Mouse (Mus musculus): ENCODE measurements around the gene Serpina1f. TPM values are rescaled to one million over a fixed set of nuclear protein-coding genes. Genes with fewer than 3 reads are reported as not detected.

The Serpina1f gene
- polyA plus RNA-seq, 1 experiment from 2014 or later, result not detected

DNA sequence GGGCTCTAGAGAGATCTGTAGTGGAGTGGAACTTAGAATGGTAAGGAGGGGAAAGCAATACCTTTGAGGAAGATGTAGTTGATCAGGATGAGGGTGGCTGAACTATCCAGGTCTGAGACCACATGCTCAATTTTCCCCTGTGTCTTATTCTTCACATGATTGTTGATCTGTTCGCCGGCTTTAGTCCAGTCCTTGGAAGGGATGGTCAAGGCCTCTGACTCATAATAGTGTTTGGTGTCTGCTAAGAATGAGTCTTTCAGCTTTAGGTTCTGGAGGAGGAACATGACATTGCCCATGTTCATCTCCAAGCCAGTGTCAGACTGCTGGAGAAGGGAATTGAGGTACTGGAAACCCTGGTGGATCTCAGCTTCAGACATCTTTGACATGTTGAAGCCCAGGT is 41.5 kb downstream of the Serpina1f start:
- no peak for ATAC-seq (ENCODE audit: low FRiP score, low TSS enrichment)
- no peaks in the 10 kb centered on the region for H3K4me1 ChIP-seq (replicated peaks; ENCODE audit: control insufficient read depth, insufficient read depth)
- no peak for DNase-seq (ENCODE audit: low spot score)
- H3K9me3 ChIP-seq (ENCODE audit: control insufficient read depth, low read length), result no peaks in the 10 kb centered on the region
- H3K9ac ChIP-seq (ENCODE audit: low read length), result no peak overlapping the region
- 94% methylated on average over 2 of the region's 2 CpGs for WGBS
- no peak overlapping the region for H3K27ac ChIP-seq (replicated peaks)
- H3K27me3 ChIP-seq (ENCODE audit: control insufficient read depth, insufficient read depth, low read length), result no peaks in the 10 kb centered on the region
- TF ChIP-seq EP300 (optimal IDR thresholded peaks at IDR 0.05), result no peak
- TF ChIP-seq CTCF (IDR thresholded peaks at IDR 0.05; ENCODE audit: low read depth), result no peak
- H3K4me3 ChIP-seq (ENCODE audit: low read depth, low read length), result no peak overlapping the region
- H3K4me2 ChIP-seq (replicated peaks; ENCODE audit: low read depth), result no peak overlapping the region
- no peaks in the 10 kb centered on the region for H3K36me3 ChIP-seq (ENCODE audit: control insufficient read depth, insufficient read depth, low read length)

GRCm38 (mm10) chr12:103646314-103646713 is 49.0 kb downstream of the Serpina1f start:
- 67% methylated on average over 2 of the region's 2 CpGs for WGBS
- Histone ChIP-seq H3K4me2 (replicated peaks; ENCODE audit: low read depth) (no peak overlapping the region), H3K4me3 (ENCODE audit: low read depth, low read length) (no peak overlapping the region), H3K9me3 (ENCODE audit: control insufficient read depth, low read length) (no peaks in the 10 kb centered on the region), H3K27ac (replicated peaks) (no peak overlapping the region), H3K4me1 (replicated peaks; ENCODE audit: control insufficient read depth, insufficient read depth) (no peaks in the 10 kb centered on the region), H3K9ac (ENCODE audit: low read length) (no peak overlapping the region), H3K36me3 (ENCODE audit: control insufficient read depth, insufficient read depth, low read length) (no peaks in the 10 kb centered on the region), H3K27me3 (ENCODE audit: control insufficient read depth, insufficient read depth, low read length) (no peaks in the 10 kb centered on the region)
- TF ChIP-seq EP300 (optimal IDR thresholded peaks at IDR 0.05), result no peak
- TF ChIP-seq CTCF (IDR thresholded peaks at IDR 0.05; ENCODE audit: low read depth), result no peak
- ATAC-seq (ENCODE audit: low FRiP score, low TSS enrichment) (no peak), DNase-seq (ENCODE audit: low spot score) (no peak)

DNA sequence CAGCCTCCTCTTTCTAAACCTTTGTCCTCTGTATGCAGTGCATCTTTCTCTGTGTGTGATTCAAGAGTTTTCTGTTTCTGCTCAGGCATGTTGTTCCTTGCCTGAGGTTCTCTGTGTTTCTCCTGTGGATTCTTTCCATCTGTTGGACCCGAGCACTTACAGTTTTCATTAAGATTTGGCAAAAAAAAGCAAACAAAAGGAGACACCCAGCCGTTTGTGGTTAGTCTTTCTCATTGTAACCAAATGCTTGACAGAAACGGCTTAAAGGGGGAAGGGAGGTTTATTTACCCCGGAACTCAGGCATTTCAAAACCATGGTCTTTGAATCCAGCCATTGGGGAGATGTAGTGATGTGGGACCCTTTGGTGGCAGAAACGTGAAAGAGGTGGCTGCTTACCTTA is 50.7 kb downstream of the Serpina1f start:
- H3K9me3 ChIP-seq (ENCODE audit: control insufficient read depth, low read length), result no peaks in the 10 kb centered on the region
- H3K27ac ChIP-seq (replicated peaks), result no peak overlapping the region
- H3K4me3 ChIP-seq (ENCODE audit: low read depth, low read length), result no peak overlapping the region
- WGBS, result 18% methylated on average over 5 of the region's 5 CpGs
- ATAC-seq (ENCODE audit: low FRiP score, low TSS enrichment) (no peak), DNase-seq (ENCODE audit: low spot score) (no peak)
- TF ChIP-seq CTCF (IDR thresholded peaks at IDR 0.05; ENCODE audit: low read depth) (no peak), EP300 (optimal IDR thresholded peaks at IDR 0.05) (no peak)
- no peak overlapping the region for H3K9ac ChIP-seq (ENCODE audit: low read length)
- H3K36me3 ChIP-seq (ENCODE audit: control insufficient read depth, insufficient read depth, low read length), result no peaks in the 10 kb centered on the region
- no peaks in the 10 kb centered on the region for H3K4me1 ChIP-seq (replicated peaks; ENCODE audit: control insufficient read depth, insufficient read depth)
- no peaks in the 10 kb centered on the region for H3K27me3 ChIP-seq (ENCODE audit: control insufficient read depth, insufficient read depth, low read length)
- no peak overlapping the region for H3K4me2 ChIP-seq (replicated peaks; ENCODE audit: low read depth)

GRCm38 (mm10) chr12:103643818-103644217 is 51.5 kb downstream of the Serpina1f start:
- Histone ChIP-seq H3K9ac (ENCODE audit: low read length) (no peak overlapping the region), H3K27me3 (ENCODE audit: control insufficient read depth, insufficient read depth, low read length) (no peaks in the 10 kb centered on the region), H3K4me2 (replicated peaks; ENCODE audit: low read depth) (no peak overlapping the region), H3K36me3 (ENCODE audit: control insufficient read depth, insufficient read depth, low read length) (no peaks in the 10 kb centered on the region), H3K27ac (replicated peaks) (no peak overlapping the region), H3K9me3 (ENCODE audit: control insufficient read depth, low read length) (no peaks in the 10 kb centered on the region), H3K4me3 (ENCODE audit: low read depth, low read length) (no peak overlapping the region), H3K4me1 (replicated peaks; ENCODE audit: control insufficient read depth, insufficient read depth) (no peaks in the 10 kb centered on the region)
- DNase-seq (ENCODE audit: low spot score), result no peak
- TF ChIP-seq CTCF (IDR thresholded peaks at IDR 0.05; ENCODE audit: low read depth), result no peak
- no peak for TF ChIP-seq EP300 (optimal IDR thresholded peaks at IDR 0.05)
- ATAC-seq (ENCODE audit: low FRiP score, low TSS enrichment), result no peak
- WGBS, result 73% methylated on average over 3 of the region's 3 CpGs

DNA sequence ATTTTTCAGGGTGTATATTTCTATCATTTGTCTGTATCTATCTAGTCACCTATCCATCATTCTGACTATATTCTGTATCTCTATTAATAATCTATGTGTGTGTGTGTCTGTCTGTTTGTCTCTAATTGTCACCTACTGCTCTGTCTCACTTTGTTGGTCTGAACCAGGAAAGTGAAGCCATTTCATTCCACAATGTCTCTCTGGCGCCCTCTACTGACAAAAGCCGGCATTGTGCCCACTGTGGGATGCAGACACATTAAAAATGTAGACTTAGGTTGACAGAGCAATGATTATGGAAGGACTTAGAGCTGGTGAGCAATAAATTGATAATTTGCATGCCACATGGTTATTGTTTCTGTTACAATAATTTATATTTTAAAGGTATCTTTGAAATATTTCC is 52.0 kb downstream of the Serpina1f start:
- TF ChIP-seq CTCF (IDR thresholded peaks at IDR 0.05; ENCODE audit: low read depth), result peak; percentile 97
- no peak for TF ChIP-seq EP300 (optimal IDR thresholded peaks at IDR 0.05)
- H3K9ac ChIP-seq (ENCODE audit: low read length), result no peak overlapping the region
- H3K27me3 ChIP-seq (ENCODE audit: control insufficient read depth, insufficient read depth, low read length), result no peaks in the 10 kb centered on the region
- DNase-seq (ENCODE audit: low spot score), result peak; percentile 85
- no peaks in the 10 kb centered on the region for H3K9me3 ChIP-seq (ENCODE audit: control insufficient read depth, low read length)
- no peak for ATAC-seq (ENCODE audit: low FRiP score, low TSS enrichment)
- WGBS, result 0% methylated on average over 2 of the region's 2 CpGs
- H3K4me2 ChIP-seq (replicated peaks; ENCODE audit: low read depth), result no peak overlapping the region
- H3K27ac ChIP-seq (replicated peaks), result no peak overlapping the region
- H3K36me3 ChIP-seq (ENCODE audit: control insufficient read depth, insufficient read depth, low read length), result no peaks in the 10 kb centered on the region
- H3K4me1 ChIP-seq (replicated peaks; ENCODE audit: control insufficient read depth, insufficient read depth), result no peaks in the 10 kb centered on the region
- no peak overlapping the region for H3K4me3 ChIP-seq (ENCODE audit: low read depth, low read length)

Other genes starting within 250 kb of the Serpina1f start
- gene Ifi27l2b, start 238.3 kb downstream of the Serpina1f start, polyA plus RNA-seq (2015; fragmentation: Nextera tagmentation; extraction: Ambion mirVana), result 17.3 and 19.4 TPM in 2 replicates
- gene Ppp4r4, start 163.2 kb downstream of the Serpina1f start, polyA plus RNA-seq (2015; fragmentation: Nextera tagmentation; extraction: Ambion mirVana), result 0.38 and 0.53 TPM in 2 replicates
- gene Serpina10, start 64.1 kb downstream of the Serpina1f start, polyA plus RNA-seq (2015; fragmentation: Nextera tagmentation; extraction: Ambion mirVana), result 0.10 and 0.13 TPM in 2 replicates
- gene Serpina6, start 38.3 kb downstream of the Serpina1f start, polyA plus RNA-seq (2015; fragmentation: Nextera tagmentation; extraction: Ambion mirVana), result 0.22 TPM in 1 of 2 replicates, not detected in the other
- not detected in 2 replicates for gene Serpina16, start 19.4 kb downstream of the Serpina1f start, polyA plus RNA-seq (2015; fragmentation: Nextera tagmentation; extraction: Ambion mirVana)
- gene Serpina1d, start 78.1 kb upstream of the Serpina1f start, polyA plus RNA-seq (2015; fragmentation: Nextera tagmentation; extraction: Ambion mirVana), result 2.5 and 4.1 TPM in 2 replicates
- gene Serpina1b, start 134.8 kb upstream of the Serpina1f start, polyA plus RNA-seq (2015; fragmentation: Nextera tagmentation; extraction: Ambion mirVana), result 3.9 and 5.8 TPM in 2 replicates
- 3.5 and 6.7 TPM in 2 replicates for gene Serpina1a, start 168.0 kb upstream of the Serpina1f start, polyA plus RNA-seq (2015; fragmentation: Nextera tagmentation; extraction: Ambion mirVana)
- 1.6 and 2.6 TPM in 2 replicates for gene Serpina1c, start 209.4 kb upstream of the Serpina1f start, polyA plus RNA-seq (2015; fragmentation: Nextera tagmentation; extraction: Ambion mirVana)

Data from stomach, postnatal 0 days (tissue).